Mouse (Mus musculus): ENCODE results near the gene Plxna1. TPM values are rescaled to one million over a fixed set of nuclear protein-coding genes. Genes with fewer than 3 reads are reported as not detected.
A peak's percentile ranks its signal among the peaks of the same experiment; 100 is the strongest.

The Plxna1 gene
- polyA plus RNA-seq, 1 experiment from 2014 or later = 35.6 TPM

DNA sequence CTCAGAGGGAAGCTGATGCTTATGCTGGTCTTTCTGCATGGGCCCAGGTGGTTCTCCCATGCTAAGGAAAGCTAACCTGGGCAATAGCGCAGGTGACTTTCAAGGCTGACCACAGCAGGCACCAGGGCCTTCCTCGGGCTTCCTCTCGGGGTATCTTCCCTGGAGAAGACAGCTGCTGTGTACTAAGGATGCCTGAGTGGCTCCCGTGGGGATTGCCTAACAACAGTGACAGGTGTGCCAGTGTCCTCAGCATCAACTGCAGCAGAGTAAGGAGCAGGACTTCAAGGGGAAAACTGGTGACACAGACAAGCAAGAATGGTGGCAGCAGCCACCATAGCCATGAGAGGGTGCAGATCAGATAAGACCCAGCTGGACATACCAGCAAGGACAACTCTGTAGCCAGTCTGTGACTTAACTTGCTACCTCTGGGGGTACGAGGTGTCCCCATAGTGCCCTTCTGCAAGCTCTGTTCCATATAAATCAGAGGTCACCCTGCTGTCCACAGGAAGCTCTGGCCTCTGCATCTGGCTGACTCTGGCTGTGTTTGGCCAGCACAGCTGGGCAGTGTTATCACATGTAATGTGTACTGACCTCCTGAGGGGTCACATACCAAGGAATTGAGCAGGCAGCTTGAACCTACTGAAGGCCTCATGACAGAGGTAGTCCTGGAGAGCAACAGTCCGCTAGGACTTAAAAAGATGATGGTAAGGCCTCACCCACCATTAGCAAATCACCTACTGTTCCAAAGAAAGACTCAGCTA, 54.0 kb downstream of the Plxna1 start:
- H3K4me3 ChIP-seq (ENCODE audit: low read depth, low read length) = no peak overlapping the region
- no peaks in the 10 kb centered on the region for H3K36me3 ChIP-seq (ENCODE audit: control insufficient read depth, insufficient read depth, low read length)
- H3K4me2 ChIP-seq (replicated peaks; ENCODE audit: low read depth, low read length) = no peak overlapping the region
- WGBS = 67% methylated on average over 6 of the region's 6 CpGs
- H3K9me3 ChIP-seq (ENCODE audit: control insufficient read depth, low read length) = no peaks in the 10 kb centered on the region
- no peaks in the 10 kb centered on the region for H3K27me3 ChIP-seq (ENCODE audit: control insufficient read depth, insufficient read depth, low read length)
- no peak overlapping the region for H3K27ac ChIP-seq (ENCODE audit: low read depth, low read length)
- no peak overlapping the region for H3K9ac ChIP-seq (ENCODE audit: low read depth, low read length)
- ATAC-seq (ENCODE audit: low FRiP score) (no peak), DNase-seq (ENCODE audit: low spot score) (no peak)
- no peaks in the 10 kb centered on the region for H3K4me1 ChIP-seq (replicated peaks; ENCODE audit: control insufficient read depth, insufficient read depth, low read length)

DNA sequence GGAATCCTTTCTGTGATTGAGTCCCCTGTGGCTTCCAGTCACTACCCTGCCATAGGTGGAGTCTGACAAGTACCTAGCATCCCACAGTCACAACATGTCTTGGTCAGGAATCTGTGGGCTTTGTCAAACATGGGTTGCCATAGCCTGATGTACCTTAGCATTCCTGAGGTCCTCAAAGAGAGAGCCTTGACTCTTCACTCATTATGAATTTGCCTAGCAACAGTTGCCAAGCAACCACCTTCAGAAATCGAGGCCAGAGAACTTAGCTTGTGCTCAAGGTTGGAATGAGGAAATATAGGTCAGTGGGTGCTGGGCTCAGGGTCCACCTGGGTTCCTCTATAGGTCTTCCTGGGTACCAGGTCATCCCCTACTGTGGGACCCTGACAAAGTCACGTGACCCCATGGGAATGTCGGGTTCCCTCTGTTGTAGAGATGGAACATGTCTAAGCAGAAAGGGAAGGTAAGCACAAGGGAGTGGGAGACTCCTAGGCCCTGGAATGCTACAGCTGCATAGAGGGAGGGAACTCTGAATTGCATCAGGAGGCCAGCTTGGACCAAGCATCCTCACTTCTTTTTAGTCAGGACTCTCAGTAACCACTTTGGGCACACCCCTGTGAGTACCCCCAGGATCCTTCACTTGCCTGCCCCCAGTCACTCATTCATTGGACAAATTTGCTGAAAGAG, 57.9 kb downstream of the Plxna1 start:
- Histone ChIP-seq H3K36me3 (ENCODE audit: control insufficient read depth, insufficient read depth, low read length) (no peaks in the 10 kb centered on the region), H3K4me2 (replicated peaks; ENCODE audit: low read depth, low read length) (no peak overlapping the region), H3K9ac (ENCODE audit: low read depth, low read length) (no peak overlapping the region), H3K4me3 (ENCODE audit: low read depth, low read length) (no peak overlapping the region), H3K9me3 (ENCODE audit: control insufficient read depth, low read length) (no peaks in the 10 kb centered on the region), H3K27ac (ENCODE audit: low read depth, low read length) (no peak overlapping the region), H3K4me1 (replicated peaks; ENCODE audit: control insufficient read depth, insufficient read depth, low read length) (no peaks in the 10 kb centered on the region), H3K27me3 (ENCODE audit: control insufficient read depth, insufficient read depth, low read length) (no peaks in the 10 kb centered on the region)
- ATAC-seq (ENCODE audit: low FRiP score) (no peak), DNase-seq (ENCODE audit: low spot score) (no peak)
- WGBS = 77% methylated on average over 3 of the region's 3 CpGs

DNA sequence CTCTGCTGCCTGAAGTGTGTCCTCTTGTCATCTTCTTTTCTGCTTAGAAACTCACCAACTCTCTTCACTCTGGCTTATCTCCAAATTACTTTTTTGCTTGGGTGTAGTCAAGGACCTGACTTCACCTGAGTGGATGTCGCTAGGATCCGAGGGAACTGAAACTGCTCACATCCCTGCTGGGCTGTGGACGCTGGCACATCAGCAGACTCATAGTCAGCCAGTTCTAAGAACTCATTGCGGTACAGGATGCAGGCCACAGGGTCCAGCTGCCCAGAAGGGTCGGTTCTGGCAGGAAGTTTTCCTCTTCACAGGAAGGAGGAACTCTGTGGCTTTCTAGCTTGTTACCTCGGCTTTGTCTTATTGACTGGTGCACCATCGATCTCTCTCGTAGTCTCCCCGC, 62.6 kb downstream of the Plxna1 start:
- Histone ChIP-seq H3K27ac (ENCODE audit: low read depth, low read length) (no peak overlapping the region), H3K27me3 (ENCODE audit: control insufficient read depth, insufficient read depth, low read length) (no peaks in the 10 kb centered on the region), H3K4me3 (ENCODE audit: low read depth, low read length) (no peak overlapping the region), H3K9ac (ENCODE audit: low read depth, low read length) (no peak overlapping the region), H3K4me2 (replicated peaks; ENCODE audit: low read depth, low read length) (no peak overlapping the region), H3K9me3 (ENCODE audit: control insufficient read depth, low read length) (no peaks in the 10 kb centered on the region), H3K36me3 (ENCODE audit: control insufficient read depth, insufficient read depth, low read length) (no peaks in the 10 kb centered on the region), H3K4me1 (replicated peaks; ENCODE audit: control insufficient read depth, insufficient read depth, low read length) (no peaks in the 10 kb centered on the region)
- DNase-seq (ENCODE audit: low spot score) (no peak), ATAC-seq (ENCODE audit: low FRiP score) (no peak)
- 84% methylated on average over 9 of the region's 9 CpGs for WGBS

DNA sequence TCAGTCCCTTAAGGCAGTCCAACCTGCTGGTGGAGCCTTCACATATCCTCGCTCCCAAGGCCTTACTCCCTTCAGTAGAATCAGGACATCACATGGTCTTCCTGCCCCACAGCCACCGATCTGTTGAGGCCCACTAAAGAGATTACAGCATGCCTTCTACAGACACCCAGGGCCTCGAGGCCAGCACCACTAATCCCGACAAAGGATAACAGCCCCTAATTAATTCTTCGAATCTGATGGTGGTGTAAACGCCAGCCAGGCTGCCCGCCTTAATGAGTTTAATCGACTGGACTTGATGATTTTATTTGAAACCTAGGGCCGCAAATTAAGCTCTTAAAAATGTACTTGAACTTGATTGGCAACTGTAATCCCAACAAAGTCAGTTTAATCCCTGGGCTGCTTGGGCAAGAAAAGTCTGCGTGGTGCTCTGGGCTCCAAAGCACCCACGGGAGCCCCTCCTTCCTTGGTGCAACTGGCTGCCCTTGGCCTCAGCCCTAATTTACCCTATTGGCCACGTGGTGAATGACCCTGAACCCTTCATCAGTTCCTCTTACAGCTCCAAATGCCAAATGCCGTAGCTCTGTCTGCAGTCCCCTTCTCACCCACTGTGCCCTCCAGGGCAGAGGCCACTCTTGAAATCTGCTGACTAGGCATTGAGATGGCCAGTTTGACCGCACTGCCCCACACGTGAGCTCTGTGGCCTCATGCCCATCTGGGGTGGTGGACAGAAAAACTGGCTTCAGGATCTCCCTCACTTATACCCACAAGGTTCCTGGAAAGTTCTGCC, 65.3 kb downstream of the Plxna1 start:
- no peak overlapping the region for H3K9ac ChIP-seq (ENCODE audit: low read depth, low read length)
- H3K9me3 ChIP-seq (ENCODE audit: control insufficient read depth, low read length) = no peaks in the 10 kb centered on the region
- H3K4me1 ChIP-seq (replicated peaks; ENCODE audit: control insufficient read depth, insufficient read depth, low read length) = peaks cover under 1% of the 10 kb centered on the region; the same call in 1 of the 2 replicates
- no peak overlapping the region for H3K4me3 ChIP-seq (ENCODE audit: low read depth, low read length)
- no peaks in the 10 kb centered on the region for H3K27me3 ChIP-seq (ENCODE audit: control insufficient read depth, insufficient read depth, low read length)
- H3K27ac ChIP-seq (ENCODE audit: low read depth, low read length) = no peak overlapping the region
- WGBS = 67% methylated on average over 15 of the region's 15 CpGs
- ATAC-seq (ENCODE audit: low FRiP score) (no peak), DNase-seq (ENCODE audit: low spot score) (no peak)
- H3K4me2 ChIP-seq (replicated peaks; ENCODE audit: low read depth, low read length) = no peak overlapping the region
- no peaks in the 10 kb centered on the region for H3K36me3 ChIP-seq (ENCODE audit: control insufficient read depth, insufficient read depth, low read length)

DNA sequence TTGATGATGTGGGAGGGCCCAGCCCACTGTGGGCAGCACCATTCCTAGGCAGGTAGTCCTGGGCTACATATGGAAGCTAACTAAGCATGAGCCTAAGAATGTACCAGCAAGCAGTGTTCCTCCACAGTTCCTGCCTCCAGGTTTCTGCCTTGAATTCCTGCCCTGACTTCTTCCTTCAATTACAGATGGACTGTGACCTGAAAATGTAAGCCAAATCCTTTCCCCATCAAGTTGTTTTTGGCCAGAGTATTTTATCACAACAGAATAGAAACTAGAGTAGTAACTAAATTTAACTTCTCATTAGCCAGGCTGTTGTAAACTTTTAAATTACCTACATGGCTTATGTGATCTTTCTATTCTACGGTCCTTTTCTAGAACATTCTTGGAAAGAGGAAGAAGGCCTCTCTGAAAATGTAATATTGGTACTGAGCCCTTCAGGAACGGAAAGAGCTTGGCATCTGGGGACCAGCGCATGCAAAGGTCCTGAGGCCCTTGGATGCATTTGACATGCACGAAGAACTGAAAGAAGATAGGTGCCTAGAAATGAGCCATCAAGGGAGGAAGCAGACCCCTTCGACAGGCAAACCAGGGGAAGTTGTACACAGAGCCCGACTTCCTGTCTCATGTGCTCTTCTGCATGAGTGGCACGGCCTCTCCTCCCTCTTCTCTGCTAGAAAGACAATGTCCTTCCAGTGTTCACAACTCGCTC, 66.3 kb downstream of the Plxna1 start:
- Histone ChIP-seq H3K4me2 (replicated peaks; ENCODE audit: low read depth, low read length) (no peak overlapping the region), H3K9ac (ENCODE audit: low read depth, low read length) (no peak overlapping the region), H3K27me3 (ENCODE audit: control insufficient read depth, insufficient read depth, low read length) (no peaks in the 10 kb centered on the region), H3K4me1 (replicated peaks; ENCODE audit: control insufficient read depth, insufficient read depth, low read length) (peaks cover 5% of the 10 kb centered on the region; the same call in 1 of the 2 replicates), H3K9me3 (ENCODE audit: control insufficient read depth, low read length) (no peaks in the 10 kb centered on the region), H3K27ac (ENCODE audit: low read depth, low read length) (no peak overlapping the region), H3K36me3 (ENCODE audit: control insufficient read depth, insufficient read depth, low read length) (no peaks in the 10 kb centered on the region), H3K4me3 (ENCODE audit: low read depth, low read length) (no peak overlapping the region)
- no peak for ATAC-seq (ENCODE audit: low FRiP score)
- DNase-seq (ENCODE audit: low spot score) = no peak
- 87% methylated on average over 8 of the region's 8 CpGs for WGBS

DNA sequence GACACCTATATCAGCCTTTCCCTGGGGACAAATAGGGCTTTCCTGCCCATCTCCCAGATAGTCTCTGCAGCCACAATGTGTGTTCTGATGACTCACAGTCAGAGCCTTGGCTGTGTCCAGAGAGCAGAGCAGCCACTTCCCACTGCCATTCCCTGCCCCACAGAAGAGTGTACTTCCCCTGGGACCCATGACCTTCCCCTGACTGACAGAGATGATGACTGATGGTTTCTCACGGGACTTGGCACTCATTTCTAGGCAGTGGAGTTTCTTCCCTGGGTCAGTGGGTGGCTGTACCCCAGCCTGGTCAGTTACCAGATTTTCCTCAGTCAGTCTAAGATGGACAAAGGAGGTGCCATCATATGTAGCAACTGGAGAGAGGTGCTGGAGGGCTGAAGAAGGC, 67.8 kb downstream of the Plxna1 start:
- no peak overlapping the region for H3K4me3 ChIP-seq (ENCODE audit: low read depth, low read length)
- no peaks in the 10 kb centered on the region for H3K27me3 ChIP-seq (ENCODE audit: control insufficient read depth, insufficient read depth, low read length)
- WGBS = 46% methylated on average over 1 of the region's 1 CpGs
- no peak for ATAC-seq (ENCODE audit: low FRiP score)
- DNase-seq (ENCODE audit: low spot score) = no peak
- H3K27ac ChIP-seq (ENCODE audit: low read depth, low read length) = no peak overlapping the region
- H3K4me2 ChIP-seq (replicated peaks; ENCODE audit: low read depth, low read length) = no peak overlapping the region
- no peaks in the 10 kb centered on the region for H3K36me3 ChIP-seq (ENCODE audit: control insufficient read depth, insufficient read depth, low read length)
- no peak overlapping the region for H3K9ac ChIP-seq (ENCODE audit: low read depth, low read length)
- peaks cover 8% of the 10 kb centered on the region; the same call in 1 of the 2 replicates for H3K4me1 ChIP-seq (replicated peaks; ENCODE audit: control insufficient read depth, insufficient read depth, low read length)
- no peaks in the 10 kb centered on the region for H3K9me3 ChIP-seq (ENCODE audit: control insufficient read depth, low read length)

DNA sequence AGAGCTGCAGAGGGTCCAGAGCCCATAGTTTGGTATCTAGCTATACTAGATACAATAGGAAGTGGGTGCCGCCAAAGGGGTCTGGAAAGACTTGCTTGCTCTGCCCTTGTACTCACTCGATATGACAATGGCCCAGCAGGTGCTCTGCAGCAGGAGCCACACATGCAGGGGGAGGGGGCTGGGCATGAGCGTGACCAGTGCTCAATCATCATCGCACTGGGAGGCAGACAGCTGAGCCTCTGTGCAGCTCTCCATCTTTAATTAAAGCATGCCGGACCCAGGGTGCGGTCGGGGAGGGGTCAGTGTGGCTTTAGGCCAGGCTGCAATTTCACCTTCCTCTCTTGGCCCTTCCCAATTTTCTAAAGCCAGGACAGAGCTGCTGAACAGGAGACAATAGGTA, 70.9 kb downstream of the Plxna1 start:
- no peaks in the 10 kb centered on the region for H3K36me3 ChIP-seq (ENCODE audit: control insufficient read depth, insufficient read depth, low read length)
- no peak overlapping the region for H3K4me3 ChIP-seq (ENCODE audit: low read depth, low read length)
- no peaks in the 10 kb centered on the region for H3K9me3 ChIP-seq (ENCODE audit: control insufficient read depth, low read length)
- peak overlapping the region; percentile 58 for H3K27ac ChIP-seq (ENCODE audit: low read depth, low read length)
- ATAC-seq (ENCODE audit: low FRiP score) = peak; percentile 85
- H3K27me3 ChIP-seq (ENCODE audit: control insufficient read depth, insufficient read depth, low read length) = no peaks in the 10 kb centered on the region
- H3K9ac ChIP-seq (ENCODE audit: low read depth, low read length) = no peak overlapping the region
- DNase-seq (ENCODE audit: low spot score) = peak; percentile 58
- 6% methylated on average over 7 of the region's 7 CpGs for WGBS
- H3K4me1 ChIP-seq (replicated peaks; ENCODE audit: control insufficient read depth, insufficient read depth, low read length) = peaks cover 8% of the 10 kb centered on the region
- no peak overlapping the region for H3K4me2 ChIP-seq (replicated peaks; ENCODE audit: low read depth, low read length)

DNA sequence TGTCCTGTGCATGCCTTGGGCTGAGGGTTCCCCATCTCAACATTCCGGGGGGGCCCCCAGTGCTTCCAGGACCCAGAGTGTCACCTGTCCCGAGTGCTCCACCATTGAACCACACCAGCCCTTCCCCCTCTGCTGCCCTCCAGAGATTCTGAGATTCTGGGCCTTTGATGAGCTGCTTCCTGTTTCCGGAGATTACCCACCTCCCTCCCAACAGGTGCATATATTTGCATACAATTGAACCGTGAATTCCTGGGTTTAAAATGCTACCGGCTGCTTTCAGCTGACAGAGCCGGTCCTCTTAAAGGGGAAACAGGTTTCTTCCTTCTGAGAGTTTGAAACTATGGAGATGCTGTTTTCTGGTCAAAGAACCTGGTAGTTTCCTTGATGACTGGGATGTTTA, 74.3 kb downstream of the Plxna1 start:
- 23% methylated on average over 6 of the region's 6 CpGs for WGBS
- H3K36me3 ChIP-seq (ENCODE audit: control insufficient read depth, insufficient read depth, low read length) = no peaks in the 10 kb centered on the region
- no peak overlapping the region for H3K9ac ChIP-seq (ENCODE audit: low read depth, low read length)
- no peak overlapping the region for H3K4me3 ChIP-seq (ENCODE audit: low read depth, low read length)
- no peak overlapping the region for H3K27ac ChIP-seq (ENCODE audit: low read depth, low read length)
- ATAC-seq (ENCODE audit: low FRiP score) = no peak
- no peaks in the 10 kb centered on the region for H3K9me3 ChIP-seq (ENCODE audit: control insufficient read depth, low read length)
- H3K4me1 ChIP-seq (replicated peaks; ENCODE audit: control insufficient read depth, insufficient read depth, low read length) = peaks cover 8% of the 10 kb centered on the region
- no peak for DNase-seq (ENCODE audit: low spot score)
- H3K27me3 ChIP-seq (ENCODE audit: control insufficient read depth, insufficient read depth, low read length) = no peaks in the 10 kb centered on the region
- H3K4me2 ChIP-seq (replicated peaks; ENCODE audit: low read depth, low read length) = no peak overlapping the region
